Mouse (Mus musculus) C2C12 (cell line): ENCODE results near the gene Rsl1d1.

Experiments used
- CTCF ChIP-seq: IDR thresholded peaks from one replicate; pipeline ENCODE4 v1.5.1; 2011; ENCODE audit not compliant: control insufficient read depth, insufficient read depth, insufficient read length
- MAX ChIP-seq: IDR thresholded peaks from one replicate; pipeline ENCODE4 v1.6.1; 2011; ENCODE audit warnings: mild to moderate bottlenecking, control low read depth
- USF1 ChIP-seq: IDR thresholded peaks from one replicate; pipeline ENCODE4 v1.6.1; 2011; ENCODE audit warnings: low read depth, mild to moderate bottlenecking, control low read depth, moderate library complexity

DNA sequence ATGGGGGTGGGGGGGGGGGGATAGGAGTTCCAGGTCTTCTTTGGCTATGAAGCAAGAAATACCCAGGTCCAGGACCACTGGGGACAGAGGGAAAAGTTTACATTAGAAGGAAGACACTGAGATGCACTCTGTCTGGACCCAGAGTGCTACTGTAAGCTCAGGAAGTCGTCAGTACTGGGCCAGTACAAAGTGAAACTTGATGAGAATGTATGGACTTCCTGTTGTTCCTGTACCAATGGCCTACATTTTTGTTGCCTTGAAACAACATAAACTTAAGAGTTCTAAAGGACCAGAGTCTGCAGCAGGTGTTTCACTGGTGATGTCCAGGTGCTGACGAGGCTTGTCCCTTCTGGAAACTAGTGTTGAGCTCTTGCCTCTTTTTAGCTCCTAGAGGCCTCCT is 25.7 kb downstream of the Rsl1d1 start:
- TF ChIP-seq USF1: no peak
- no peak for TF ChIP-seq CTCF
- no peak for TF ChIP-seq MAX
